Mouse (Mus musculus): ENCODE results near the gene Hs6st3. TPM values are rescaled to one million over a fixed set of nuclear protein-coding genes. Genes with fewer than 3 reads are reported as not detected.

The Hs6st3 gene
- total and polyA plus RNA-seq, 3 experiments: not detected

- no peak overlapping the region for H3K9ac ChIP-seq (ENCODE audit: insufficient read depth, low read depth)
- H3K4me1 ChIP-seq (ENCODE audit: control insufficient read depth in 1 of 2, insufficient read depth in 2 of 2): no peaks in the 10 kb centered on the region
- H3K27me3 ChIP-seq (replicated peaks): no peaks in the 10 kb centered on the region
- no peak for TF ChIP-seq MAFK (IDR thresholded peaks at IDR 0.05; ENCODE audit: insufficient replicate concordance, low read length)
- TF ChIP-seq TCF12 (IDR thresholded peaks at IDR 0.05; ENCODE audit: low read depth, low read length): no peak
- TF ChIP-seq ZKSCAN1 (IDR thresholded peaks at IDR 0.05; ENCODE audit: borderline replicate concordance, low read depth, low read length): no peak
- no peak for TF ChIP-seq ZNF384 (IDR thresholded peaks at IDR 0.05; ENCODE audit: low read depth, low read length)
- TF ChIP-seq MAX (IDR thresholded peaks at IDR 0.05; ENCODE audit: low read length): no peak
- no peak for TF ChIP-seq JUN (IDR thresholded peaks at IDR 0.05; ENCODE audit: insufficient read depth, low read depth, low read length)
- TF ChIP-seq CTCF (conservative IDR thresholded peaks at IDR 0.05 in 1 of 2, IDR thresholded peaks at IDR 0.05 in 1 of 2; ENCODE audit: low read depth in 2 of 2, low read length in 2 of 2): no peak
- TF ChIP-seq ZC3H11A (IDR thresholded peaks at IDR 0.05; ENCODE audit: low read depth, low read length): no peak
- TF ChIP-seq MYC (IDR thresholded peaks at IDR 0.05; ENCODE audit: low read depth, low read length): no peak
- TF ChIP-seq USF2 (conservative IDR thresholded peaks at IDR 0.05; ENCODE audit: low read depth, low read length): no peak
- no peak for TF ChIP-seq EP300 (IDR thresholded peaks at IDR 0.05; ENCODE audit: low read length)
- no peak for TF ChIP-seq ETS1 (conservative IDR thresholded peaks at IDR 0.05; ENCODE audit: low read depth, low read length)
- no peak for TF ChIP-seq MEF2A (IDR thresholded peaks at IDR 0.05; ENCODE audit: borderline replicate concordance, low read depth, low read length)
- TF ChIP-seq POLR2AphosphoS2 (IDR thresholded peaks at IDR 0.05; ENCODE audit: low read depth, low read length): no peak
- TF ChIP-seq SIN3A (IDR thresholded peaks at IDR 0.05; ENCODE audit: low read length): no peak
- H3K4me2 ChIP-seq (ENCODE audit: insufficient read depth, low read depth, poor library complexity, severe bottlenecking): no peak overlapping the region
- no peak for DNase-seq (ENCODE audit: extremely low read depth)
- no peaks in the 10 kb centered on the region for H3K79me2 ChIP-seq (replicated peaks; ENCODE audit: control insufficient read depth, extremely low read depth, insufficient read depth, poor library complexity, severe bottlenecking)
- in situ Hi-C loops (cut with MboI; ENCODE audit: low pct_ligation_motif_present, low pct_unique_long_range_greater_than_20kb, low sequenced_read_pairs) (no loop called here), dilution Hi-C loops (cut with MboI; ENCODE audit: extremely low pct_ligation_motif_present, extremely low pct_unique_long_range_greater_than_20kb, low sequenced_read_pairs) (no loop called here)
- H3K4me3 ChIP-seq (replicated peaks in 1 of 3; ENCODE audit: low read depth in 2 of 3, low read length in 2 of 3, poor library complexity in 1 of 3): no peak overlapping the region
- H3K36me3 ChIP-seq (replicated peaks in 1 of 2; ENCODE audit: control insufficient read depth in 1 of 2, insufficient read depth in 1 of 2, low read length in 1 of 2): no peaks in the 10 kb centered on the region
- H3K9me3 ChIP-seq (replicated peaks; ENCODE audit: low read length): peaks cover 3% of the 10 kb centered on the region
- H3K27ac ChIP-seq (ENCODE audit: insufficient read depth, low read depth): no peak overlapping the region
These were observed 338.4 kb downstream of the Hs6st3 start for GRCm38 (mm10) chr14:119476582-119476981.

- H3K9me3 ChIP-seq (replicated peaks; ENCODE audit: low read length): peaks cover 3% of the 10 kb centered on the region
- no peak overlapping the region for H3K27ac ChIP-seq (ENCODE audit: insufficient read depth, low read depth)
- no peak overlapping the region for H3K4me2 ChIP-seq (ENCODE audit: insufficient read depth, low read depth, poor library complexity, severe bottlenecking)
- dilution Hi-C loops (cut with MboI; ENCODE audit: extremely low pct_ligation_motif_present, extremely low pct_unique_long_range_greater_than_20kb, low sequenced_read_pairs): no loop called here
- DNase-seq (ENCODE audit: extremely low read depth): no peak
- H3K4me1 ChIP-seq (ENCODE audit: control insufficient read depth in 1 of 2, insufficient read depth in 2 of 2): no peaks in the 10 kb centered on the region
- in situ Hi-C loops (cut with MboI; ENCODE audit: low pct_ligation_motif_present, low pct_unique_long_range_greater_than_20kb, low sequenced_read_pairs): no loop called here
- no peak overlapping the region for H3K4me3 ChIP-seq (replicated peaks in 1 of 3; ENCODE audit: low read depth in 2 of 3, low read length in 2 of 3, poor library complexity in 1 of 3)
- H3K27me3 ChIP-seq (replicated peaks): no peaks in the 10 kb centered on the region
- no peaks in the 10 kb centered on the region for H3K36me3 ChIP-seq (replicated peaks in 1 of 2; ENCODE audit: control insufficient read depth in 1 of 2, insufficient read depth in 1 of 2, low read length in 1 of 2)
- H3K9ac ChIP-seq (ENCODE audit: insufficient read depth, low read depth): no peak overlapping the region
- TF ChIP-seq USF1 (IDR thresholded peaks at IDR 0.05; ENCODE audit: low read depth, low read length) (no peak), MYC (IDR thresholded peaks at IDR 0.05; ENCODE audit: low read depth, low read length) (no peak), RCOR1 (conservative IDR thresholded peaks at IDR 0.05; ENCODE audit: low read depth, low read length) (no peak), HCFC1 (IDR thresholded peaks at IDR 0.05; ENCODE audit: low read depth, low read length) (no peak), EP300 (IDR thresholded peaks at IDR 0.05; ENCODE audit: low read length) (no peak), POLR2AphosphoS2 (IDR thresholded peaks at IDR 0.05; ENCODE audit: low read depth, low read length) (no peak), TBP (conservative IDR thresholded peaks at IDR 0.05; ENCODE audit: low read depth, low read length) (no peak), JUN (IDR thresholded peaks at IDR 0.05; ENCODE audit: insufficient read depth, low read depth, low read length) (no peak), MAX (IDR thresholded peaks at IDR 0.05; ENCODE audit: low read length) (no peak), SIN3A (IDR thresholded peaks at IDR 0.05; ENCODE audit: low read length) (no peak), CTCF (conservative IDR thresholded peaks at IDR 0.05 in 1 of 2, IDR thresholded peaks at IDR 0.05 in 1 of 2; ENCODE audit: low read depth in 2 of 2, low read length in 2 of 2) (no peak), MEF2A (IDR thresholded peaks at IDR 0.05; ENCODE audit: borderline replicate concordance, low read depth, low read length) (no peak), CHD2 (IDR thresholded peaks at IDR 0.05; ENCODE audit: low read length) (no peak), KAT2A (IDR thresholded peaks at IDR 0.05; ENCODE audit: insufficient replicate concordance, low read length) (no peak), MXI1 (IDR thresholded peaks at IDR 0.05; ENCODE audit: low read depth, low read length) (no peak), RAD21 (IDR thresholded peaks at IDR 0.05; ENCODE audit: low read depth, low read length) (no peak), ZKSCAN1 (IDR thresholded peaks at IDR 0.05; ENCODE audit: borderline replicate concordance, low read depth, low read length) (no peak)
- no peaks in the 10 kb centered on the region for H3K79me2 ChIP-seq (replicated peaks; ENCODE audit: control insufficient read depth, extremely low read depth, insufficient read depth, poor library complexity, severe bottlenecking)
These were observed 339.7 kb downstream of the Hs6st3 start for GRCm38 (mm10) chr14:119477836-119478235.
